Mouse (Mus musculus): Measurements from ENCODE around the gene Mybpc2.

Mybpc2 gene

GRCm38 (mm10) chr7:44521710-44522109, 2.7 kb downstream of the Mybpc2 start:
- peak; percentile 50 for DNase-seq

- DNase-seq: no peak
Measured at GRCm38 (mm10) chr7:44520990-44521389, 3.5 kb downstream of the Mybpc2 start.

GRCm38 (mm10) chr7:44519240-44519913, 5.1 kb downstream of the Mybpc2 start:
- DNase-seq: no peak

- no peak for DNase-seq
Measured at GRCm38 (mm10) chr7:44507491-44507890, 17.0 kb downstream of the Mybpc2 start.

GRCm38 (mm10) chr7:44501563-44502115, 22.8 kb downstream of the Mybpc2 start:
- DNase-seq: peak; percentile 80

- DNase-seq: no peak
Measured at GRCm38 (mm10) chr7:44500046-44500445, 24.4 kb downstream of the Mybpc2 start.

GRCm38 (mm10) chr7:44498922-44499321, 25.5 kb downstream of the Mybpc2 start:
- no peak for DNase-seq

GRCm38 (mm10) chr7:44497361-44498055, 26.9 kb downstream of the Mybpc2 start:
- DNase-seq: no peak

GRCm38 (mm10) chr7:44496771-44497109, 27.7 kb downstream of the Mybpc2 start:
- DNase-seq: no peak

GRCm38 (mm10) chr7:44495992-44496770, 28.3 kb downstream of the Mybpc2 start, which contains the start of the genes Emc10 and Fam71e1:
TSS of gene Emc10 (minus strand) at chr7:44496529.
TSS of gene Fam71e1 (plus strand) at chr7:44496581.
- DNase-seq: peak; percentile 98

GRCm38 (mm10) chr7:44495086-44495485, 29.4 kb downstream of the Mybpc2 start:
- DNase-seq: no peak

GRCm38 (mm10) chr7:44494681-44495080, 29.8 kb downstream of the Mybpc2 start:
- DNase-seq: no peak

- DNase-seq: no peak
Measured at GRCm38 (mm10) chr7:44492166-44492826, 32.2 kb downstream of the Mybpc2 start.

GRCm38 (mm10) chr7:44491391-44491790, 33.1 kb downstream of the Mybpc2 start:
- no peak for DNase-seq

GRCm38 (mm10) chr7:44490281-44490680, 34.2 kb downstream of the Mybpc2 start:
- DNase-seq: no peak

- DNase-seq: no peak
Measured at GRCm38 (mm10) chr7:44488545-44488944, 35.9 kb downstream of the Mybpc2 start.

GRCm38 (mm10) chr7:44487936-44488335, 36.5 kb downstream of the Mybpc2 start:
- no peak for DNase-seq

- no peak for DNase-seq
Measured at GRCm38 (mm10) chr7:44486927-44487575, 37.4 kb downstream of the Mybpc2 start.

- no peak for DNase-seq
Measured at GRCm38 (mm10) chr7:44485572-44486195, 38.8 kb downstream of the Mybpc2 start.

- DNase-seq: peak; percentile 87
Measured at GRCm38 (mm10) chr7:44484841-44485571, 39.5 kb downstream of the Mybpc2 start.

GRCm38 (mm10) chr7:44484109-44484508, 40.3 kb downstream of the Mybpc2 start:
- no peak for DNase-seq
